Mouse (Mus musculus) heart, embryonic 12.5 days (tissue): ENCODE measurements around the gene Gm4565. TPM values are rescaled to one million over a fixed set of nuclear protein-coding genes. Genes with fewer than 3 reads are reported as not detected.
"Not testable (repeated sequence)": the region's sequence is repeated elsewhere in the genome, so short reads cannot be mapped to it uniquely, and the experiment has no call there.

Source experiments
- ATAC-seq: fragments of 200-750 bp; cut with Nextera tagmentation; 2 replicates; pipeline ENCODE4 v1.8.0; 2017; ENCODE audit warnings: moderate TSS enrichment, moderate library complexity; ENCODE audit not compliant: insufficient number of reproducible peaks, low FRiP score
- H3K27ac ChIP-seq: fragments of 300-500 bp; sonication (generic); 2 replicates; pipeline ENCODE4 v1.5.1; 2016; ENCODE audit warnings: mild to moderate bottlenecking, moderate library complexity; ENCODE audit not compliant: poor library complexity, severe bottlenecking
- H3K27me3 ChIP-seq: fragments of 300-500 bp; sonication (generic); replicated peaks from 2 replicates; pipeline ENCODE4 v1.6.1; 2016; ENCODE audit warnings: mild to moderate bottlenecking, moderate library complexity
- H3K36me3 ChIP-seq: fragments of 300-500 bp; sonication (generic); 2 replicates; pipeline ENCODE4 v1.6.1; 2016; ENCODE audit warnings: mild to moderate bottlenecking, moderate library complexity
- H3K4me1 ChIP-seq: fragments of 300-500 bp; sonication (generic); replicated peaks from 2 replicates; pipeline ENCODE4 v1.6.1; 2016; ENCODE audit warnings: mild to moderate bottlenecking
- H3K4me2 ChIP-seq: fragments of 300-500 bp; sonication (generic); 2 replicates; pipeline ENCODE4 v1.6.1; 2016; ENCODE audit warnings: mild to moderate bottlenecking, moderate library complexity
- H3K4me3 ChIP-seq: fragments of 300-500 bp; sonication (generic); 2 replicates; pipeline ENCODE4 v1.5.1; 2016; ENCODE audit warnings: mild to moderate bottlenecking
- H3K9ac ChIP-seq: fragments of 300-500 bp; sonication (generic); 2 replicates; pipeline ENCODE4 v1.6.1; 2016; ENCODE audit warnings: mild to moderate bottlenecking, moderate library complexity
- H3K9me3 ChIP-seq: fragments of 300-500 bp; sonication (generic); replicated peaks from 2 replicates; pipeline ENCODE4 v1.6.1; 2016; ENCODE audit warnings: mild to moderate bottlenecking, moderate library complexity
- WGBS: fragments of 180-500 bp; shearing (Covaris S2); methylation state at CpG from one replicate; pipeline ENCODE4 v1.1.7; 2016; 5-methylcytosine and 5-hydroxymethylcytosine counted together
- polyA plus RNA-seq: library from polyadenylated mRNA; unstranded; fragments of >200 nt; fragmentation: Nextera tagmentation; extraction: Ambion mirVana; gene quantifications from 2 replicates; pipeline ENCODE4 v1.2.1, GENCODE M21; 2016

The Gm4565 gene
- polyA plus RNA-seq = not detected in 2 replicates

DNA sequence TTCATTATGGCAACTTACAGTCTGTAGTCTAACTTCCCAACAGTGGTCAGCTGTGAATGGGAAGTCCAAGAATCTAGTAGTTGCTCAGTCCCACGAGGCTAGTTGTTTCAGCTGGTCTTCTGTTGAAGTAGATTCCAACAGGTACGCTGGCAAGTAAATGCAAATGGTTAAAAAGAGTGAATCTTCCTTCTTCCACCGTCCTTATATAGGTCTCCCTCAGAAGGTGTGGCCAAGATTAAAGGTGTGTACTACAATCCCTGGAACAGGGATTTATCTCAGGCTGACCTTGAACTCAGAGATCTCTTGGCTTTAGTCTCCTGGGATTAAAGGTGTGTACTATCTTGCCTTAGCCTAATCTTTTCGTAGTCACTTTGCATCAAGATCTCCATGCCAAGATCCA is at the start of gene Gm4565:
TSS of gene Gm4565 (minus strand) at position 101 of the 400 bp plus-strand sequence.
- H3K27me3 ChIP-seq, H3K9me3 ChIP-seq, H3K27ac ChIP-seq, H3K4me1 ChIP-seq, H3K36me3 ChIP-seq, H3K4me3 ChIP-seq, ATAC-seq, H3K4me2 ChIP-seq, H3K9ac ChIP-seq: not testable (repeated sequence)
- WGBS = 66% methylated on average over 2 of the region's 4 CpGs

DNA sequence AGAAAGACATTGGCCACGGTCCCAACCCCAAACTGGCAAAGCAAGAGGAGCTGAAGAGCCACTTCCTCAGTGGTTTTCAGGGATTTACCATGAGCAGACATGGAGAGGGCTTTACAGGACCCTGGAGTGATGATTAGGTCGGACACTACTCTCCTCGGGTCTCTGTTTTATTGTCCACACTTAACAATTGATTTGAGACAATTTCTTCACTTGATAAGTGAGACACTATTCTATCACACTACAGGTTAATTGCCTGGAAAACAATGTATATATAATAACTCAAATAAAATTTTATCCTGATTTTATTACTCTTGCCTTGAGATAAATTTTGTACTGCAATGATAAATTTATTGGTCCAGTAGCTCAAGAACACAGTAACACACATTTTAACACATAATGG is 22.7 kb downstream of the Gm4565 start, which contains the start of gene Gm4201:
TSS of gene Gm4201 (minus strand) at position 101 of the 400 bp plus-strand sequence.
- H3K27me3 ChIP-seq, H3K4me1 ChIP-seq, H3K4me2 ChIP-seq, H3K27ac ChIP-seq, H3K9me3 ChIP-seq, H3K36me3 ChIP-seq, H3K9ac ChIP-seq, H3K4me3 ChIP-seq, ATAC-seq: not testable (repeated sequence)
- WGBS = no CpG with 5 or more reads among the region's 3 CpGs

DNA sequence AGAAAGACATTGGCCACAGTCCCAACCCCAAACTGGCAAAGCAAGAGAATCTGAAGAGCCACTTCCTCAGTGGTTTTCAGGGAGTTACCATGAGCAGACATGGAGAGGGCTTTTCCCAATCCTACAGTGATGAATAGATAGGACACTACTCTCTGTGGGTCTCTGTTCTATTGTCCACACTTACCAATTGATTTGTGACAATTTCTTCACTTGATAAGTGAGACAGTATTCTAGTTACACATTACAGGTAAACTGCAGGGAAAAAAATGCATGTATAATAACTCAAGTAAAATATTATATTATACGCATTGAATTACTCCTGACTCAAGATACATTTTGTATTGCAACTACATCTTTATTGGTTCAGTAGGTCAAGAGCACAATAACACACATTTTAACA is 53.1 kb downstream of the Gm4565 start, which contains the start of gene Gm8677:
TSS of gene Gm8677 (minus strand) at position 101 of the 400 bp plus-strand sequence.
- not testable (repeated sequence) for H3K27ac ChIP-seq, H3K27me3 ChIP-seq, H3K9me3 ChIP-seq, H3K4me3 ChIP-seq, ATAC-seq, H3K4me2 ChIP-seq, H3K9ac ChIP-seq, H3K4me1 ChIP-seq, H3K36me3 ChIP-seq
- no CpG with 5 or more reads among the region's 1 CpGs for WGBS

Other genes starting within 250 kb of the Gm4565 start
- gene Gm8660, start 217.1 kb downstream of the Gm4565 start, polyA plus RNA-seq = not detected in 2 replicates
- not detected in 2 replicates for gene Vmn1r148, start 174.5 kb downstream of the Gm4565 start, polyA plus RNA-seq
- not detected in 2 replicates for gene Vmn1r149, start 149.9 kb downstream of the Gm4565 start, polyA plus RNA-seq
- not detected in 2 replicates for gene Gm10665, start 124.1 kb downstream of the Gm4565 start, polyA plus RNA-seq
- not detected in 2 replicates for gene Vmn1r151, start 88.4 kb downstream of the Gm4565 start, polyA plus RNA-seq
- not detected in 2 replicates for gene Vmn1r152, start 65.2 kb downstream of the Gm4565 start, polyA plus RNA-seq
- gene Gm8677, start 53.2 kb downstream of the Gm4565 start, polyA plus RNA-seq = not detected in 2 replicates
- gene Gm4201, start 22.8 kb downstream of the Gm4565 start, polyA plus RNA-seq = not detected in 2 replicates
- not detected in 2 replicates for gene Vmn1r155, start 69.9 kb upstream of the Gm4565 start, polyA plus RNA-seq
- not detected in 2 replicates for gene Gm8693, start 104.2 kb upstream of the Gm4565 start, polyA plus RNA-seq
- gene Gm4567, start 131.6 kb upstream of the Gm4565 start, polyA plus RNA-seq = not detected in 2 replicates
- gene Vmn1r157, start 173.6 kb upstream of the Gm4565 start, polyA plus RNA-seq = not detected in 2 replicates
- gene Vmn1r158, start 202.7 kb upstream of the Gm4565 start, polyA plus RNA-seq = not detected in 2 replicates